Mouse (Mus musculus) granulocyte monocyte progenitor cell, adult 5-6 weeks (primary cell): ENCODE data around the gene Lpgat1. TPM values are rescaled to one million over a fixed set of nuclear protein-coding genes. Genes with fewer than 3 reads are reported as not detected.

ENCODE experiments used
- ATAC-seq: replicated peaks from 2 replicates; pipeline ENCODE4 v1.8.0; 2016; ENCODE audit warnings: mild to moderate bottlenecking, moderate TSS enrichment, inconsistent platforms; ENCODE audit not compliant: poor library complexity, severe bottlenecking
- total RNA-seq, 2 experiments: library from RNA; stranded (forward) in 1 of 2; stranded (reverse) in 1 of 2; fragments of 200-712, 200-1000 nt in 1 of 2; fragments of >200 nt in 1 of 2; fragmentation: Nextera tagmentation in 1 of 2; gene quantifications; 2 replicates each; pipeline ENCODE4 v1.2.3; 2014 to 2017

Gene Lpgat1
- total RNA-seq, 2 experiments from 2014 or later, result 31.7 to 34.6 TPM

DNA sequence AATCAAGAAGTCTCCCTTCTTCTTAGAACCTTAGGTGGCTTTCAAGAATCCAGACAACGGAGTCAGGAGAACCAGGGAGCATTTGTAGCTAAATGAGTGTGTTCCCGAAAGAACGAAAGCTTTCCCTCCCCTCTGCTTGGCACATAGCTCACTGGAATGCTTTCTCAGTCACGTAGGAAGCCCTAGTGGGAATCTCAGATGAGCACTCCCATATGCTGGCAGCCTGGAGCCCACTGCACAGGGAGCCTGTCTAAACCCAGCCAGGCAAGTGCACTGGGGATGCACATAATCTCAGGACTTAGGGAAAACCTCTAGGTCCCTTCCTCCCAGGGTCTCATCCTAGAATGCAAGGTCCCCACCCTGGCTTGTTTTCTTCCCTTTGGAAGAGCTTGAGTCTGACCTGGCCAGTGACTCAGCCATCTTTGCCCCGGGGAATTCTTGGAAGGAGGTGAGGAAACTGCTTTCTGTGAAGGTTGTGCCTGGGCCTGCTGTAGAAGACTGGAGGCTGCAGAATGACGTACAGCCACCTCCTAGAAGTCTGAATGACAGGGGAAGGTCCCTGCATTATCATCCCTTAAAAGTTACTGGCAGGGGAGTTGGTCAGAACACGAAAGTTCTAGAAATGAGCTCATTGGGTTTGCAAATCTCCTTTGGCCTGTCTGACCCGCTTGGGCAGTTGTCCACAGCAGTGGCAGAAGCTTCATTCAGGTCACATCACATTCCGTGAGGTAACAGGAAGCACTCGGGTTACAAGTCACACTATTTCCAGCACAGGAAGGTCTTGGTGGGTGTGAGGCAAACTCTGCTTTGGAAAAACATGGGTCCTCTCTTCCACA, 85.4 kb downstream of the Lpgat1 start:
- ATAC-seq, result no peak

DNA sequence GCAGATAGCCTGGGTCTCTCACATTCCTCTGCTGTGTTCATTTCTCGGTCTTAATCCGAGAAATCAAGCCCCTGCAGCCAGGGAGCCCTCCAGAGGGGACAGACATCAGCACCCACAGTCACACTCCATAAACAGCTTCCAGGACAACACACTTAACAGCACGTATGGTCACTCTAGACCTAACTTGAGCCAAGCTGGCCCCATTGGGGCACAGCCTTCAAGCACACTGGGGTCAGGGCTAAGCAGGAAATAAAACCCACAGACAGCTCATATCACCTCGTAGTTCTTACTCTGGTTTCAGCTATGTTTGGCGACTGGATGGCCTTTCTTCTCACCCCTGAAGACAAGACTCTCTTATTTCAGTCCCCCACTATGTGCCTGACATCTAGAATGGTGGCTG, 87.1 kb downstream of the Lpgat1 start:
- ATAC-seq, result no peak

DNA sequence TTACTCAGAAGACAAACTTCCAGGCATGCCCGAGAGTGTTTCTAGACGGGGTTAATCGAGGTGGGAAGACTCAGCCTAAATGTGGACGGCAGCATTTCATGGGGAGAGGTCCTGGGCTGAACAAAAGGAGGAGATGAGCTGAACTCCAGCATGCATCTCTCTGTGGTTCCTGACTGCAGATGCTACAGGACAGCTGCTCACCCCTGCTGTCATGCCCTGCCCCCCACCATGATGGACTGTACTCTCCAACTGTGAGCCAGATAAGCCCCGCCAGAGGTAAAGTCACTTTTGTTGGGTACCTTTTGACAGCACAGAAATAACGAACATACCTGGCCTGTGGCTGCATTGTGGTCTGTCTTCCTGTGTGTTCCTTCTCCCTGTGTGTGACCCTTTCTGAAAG, 88.2 kb downstream of the Lpgat1 start:
- no peak for ATAC-seq

DNA sequence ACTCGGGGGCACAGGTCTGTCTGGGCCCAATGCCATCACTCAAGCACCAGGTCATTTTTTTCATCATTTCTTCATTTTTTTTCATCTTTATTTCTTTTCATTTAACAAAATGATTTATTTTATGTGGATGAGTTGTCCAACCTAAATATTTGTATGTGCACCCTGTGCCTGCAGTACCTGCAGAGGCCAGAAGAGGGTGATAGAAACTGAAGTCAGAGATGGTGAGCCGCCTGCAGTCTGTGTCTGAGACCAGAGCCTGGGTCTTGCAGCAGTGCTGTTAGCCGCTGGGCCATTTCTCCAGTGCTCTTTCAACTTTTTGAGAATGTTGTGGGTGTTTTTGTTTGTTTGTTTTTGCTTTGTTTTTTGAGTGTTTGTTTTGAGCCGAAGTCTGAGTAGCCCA, 89.1 kb downstream of the Lpgat1 start:
- ATAC-seq, result no peak

DNA sequence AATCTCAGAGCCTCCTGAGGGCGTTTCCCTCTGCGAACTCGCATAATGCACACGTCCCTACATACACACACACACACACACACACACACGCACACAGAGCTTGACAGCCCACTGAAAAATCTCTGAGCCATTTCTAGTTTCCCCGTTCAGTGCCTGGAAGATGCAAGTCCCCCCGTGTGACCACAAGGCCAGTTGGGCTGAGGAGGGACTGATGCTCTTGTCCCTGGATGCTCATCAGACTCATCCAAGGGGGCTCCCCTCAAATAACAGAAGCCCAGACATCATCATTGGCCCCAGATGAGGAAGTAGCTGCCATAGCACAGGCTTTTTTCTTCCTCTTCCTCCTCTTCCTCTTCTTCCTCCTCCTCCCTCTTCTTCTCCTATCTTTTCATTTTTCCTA, 90.3 kb downstream of the Lpgat1 start:
- 0 out of 2 replicates have a peak, but pooled peaks have one; percentile 14 for ATAC-seq

DNA sequence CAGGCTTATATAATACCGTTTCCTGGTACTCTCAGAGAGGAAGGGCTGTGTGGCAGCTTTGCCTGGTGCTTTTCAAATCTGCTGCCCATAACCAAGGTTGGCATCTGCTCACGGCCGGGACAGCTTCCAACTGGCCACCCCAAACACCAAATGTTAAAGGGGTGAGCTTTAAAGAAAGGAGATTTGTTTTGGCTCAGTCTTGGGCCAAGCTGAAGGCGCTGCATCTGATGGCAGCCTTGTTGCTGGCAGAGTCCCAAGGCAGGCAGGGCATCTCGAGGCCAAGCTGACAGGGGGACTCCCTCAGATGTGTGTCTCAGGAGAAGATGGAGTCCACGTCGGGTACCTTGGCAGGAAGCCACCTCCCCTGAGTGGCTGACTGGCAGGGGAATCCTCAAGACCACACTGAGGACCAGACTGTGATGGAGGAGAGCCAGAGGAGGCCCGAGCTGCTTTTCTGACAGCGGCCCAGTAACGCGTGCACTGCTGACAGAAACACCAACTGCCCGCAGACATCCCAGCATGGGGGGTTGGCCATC, 91.1 kb downstream of the Lpgat1 start:
- no peak for ATAC-seq

DNA sequence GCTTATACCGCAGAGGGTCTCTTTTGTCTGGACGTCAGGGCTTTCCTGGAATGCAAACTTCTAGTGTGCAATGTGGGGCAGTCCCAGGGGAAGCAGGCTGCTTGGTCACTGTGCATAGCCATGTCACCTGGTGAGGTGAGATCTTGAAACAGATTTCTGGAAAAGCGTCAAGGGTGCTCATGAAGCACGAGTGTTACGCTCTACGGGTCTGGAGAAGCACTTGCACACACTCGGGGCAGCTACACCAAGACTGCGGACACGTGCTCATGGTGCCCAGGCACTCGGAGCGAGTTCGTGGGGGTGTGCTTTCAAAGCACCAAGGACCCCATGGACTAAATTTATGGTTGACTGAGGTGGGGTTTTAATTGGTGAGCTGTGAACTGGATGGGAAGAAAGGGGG, 94.1 kb downstream of the Lpgat1 start:
- ATAC-seq, result no peak

DNA sequence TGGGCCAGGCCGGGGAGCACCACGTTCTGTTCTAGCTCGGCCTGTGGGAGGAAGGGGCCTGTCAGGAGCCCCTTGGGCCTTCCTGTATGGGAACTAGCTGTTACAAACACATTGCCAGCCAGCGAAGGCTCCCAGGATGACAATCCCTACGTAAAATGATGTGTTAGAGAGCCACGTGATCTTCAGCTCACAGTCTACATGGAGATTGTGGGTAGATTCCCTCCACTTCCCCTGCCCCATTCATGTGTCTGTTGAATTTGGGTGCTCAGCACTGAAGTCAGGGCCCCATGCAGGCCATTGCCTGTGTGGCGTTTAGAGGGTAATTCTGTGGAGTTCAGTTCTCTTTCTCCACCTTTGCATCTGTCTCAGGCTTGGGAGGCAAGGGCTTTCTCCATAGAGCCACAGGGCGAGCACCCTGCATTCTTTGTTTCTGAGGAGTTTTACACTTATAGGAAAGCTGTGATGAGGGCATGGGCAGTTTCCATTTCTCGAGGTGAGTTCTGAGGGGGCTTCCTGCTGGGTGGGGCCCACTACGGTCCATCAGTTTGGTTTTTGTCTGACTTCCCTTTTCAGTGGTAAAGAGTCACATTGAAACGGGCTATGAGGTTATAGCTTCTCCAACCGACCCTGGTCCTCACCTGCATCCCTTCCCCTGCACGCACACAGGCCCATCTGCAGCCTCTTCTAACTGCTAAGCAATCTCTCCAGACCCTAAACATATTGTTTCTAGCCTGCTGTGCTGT, 95.5 kb downstream of the Lpgat1 start:
- ATAC-seq, result peak; percentile 28; the same call in 1 of the 2 replicates

DNA sequence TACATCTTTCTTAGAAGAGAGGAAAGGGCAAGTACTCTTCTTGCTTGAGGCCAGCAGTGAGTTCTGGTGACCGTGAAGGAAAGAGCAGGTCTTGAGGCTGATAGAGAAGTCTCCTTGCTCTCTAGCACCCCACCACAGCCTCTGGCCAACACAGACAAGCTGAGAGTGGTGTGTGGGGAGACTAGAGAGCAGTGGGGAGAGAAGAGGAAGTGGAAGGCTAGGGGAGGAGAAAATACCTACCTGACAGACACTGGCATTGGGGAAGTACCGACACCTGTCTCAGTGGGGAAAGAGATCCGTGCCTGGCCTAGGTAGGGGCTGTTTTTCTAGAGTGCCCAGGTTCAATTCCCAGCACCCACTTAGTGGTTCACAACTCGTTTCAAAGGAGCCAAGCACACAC, 96.6 kb downstream of the Lpgat1 start:
- peak; percentile 60 for ATAC-seq

DNA sequence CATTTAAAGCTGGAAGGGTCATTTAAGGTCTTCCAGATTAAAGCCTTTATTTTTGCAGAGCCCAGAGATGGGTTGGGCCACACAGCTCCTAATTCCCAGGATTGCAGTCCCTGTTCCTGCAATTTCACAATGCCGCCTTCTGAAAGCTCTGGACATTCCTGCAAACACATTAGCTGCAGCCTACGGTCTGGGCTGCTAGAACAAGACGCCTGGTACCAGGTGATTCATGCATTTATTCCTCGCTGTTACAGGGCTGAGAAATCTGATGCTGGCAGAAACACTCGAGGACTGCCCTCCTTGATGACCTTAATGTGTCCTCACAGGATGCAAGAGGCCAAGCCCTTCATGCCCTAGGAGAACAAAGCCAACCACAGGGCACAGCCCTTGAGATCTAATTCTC, 97.3 kb downstream of the Lpgat1 start:
- no peak for ATAC-seq

DNA sequence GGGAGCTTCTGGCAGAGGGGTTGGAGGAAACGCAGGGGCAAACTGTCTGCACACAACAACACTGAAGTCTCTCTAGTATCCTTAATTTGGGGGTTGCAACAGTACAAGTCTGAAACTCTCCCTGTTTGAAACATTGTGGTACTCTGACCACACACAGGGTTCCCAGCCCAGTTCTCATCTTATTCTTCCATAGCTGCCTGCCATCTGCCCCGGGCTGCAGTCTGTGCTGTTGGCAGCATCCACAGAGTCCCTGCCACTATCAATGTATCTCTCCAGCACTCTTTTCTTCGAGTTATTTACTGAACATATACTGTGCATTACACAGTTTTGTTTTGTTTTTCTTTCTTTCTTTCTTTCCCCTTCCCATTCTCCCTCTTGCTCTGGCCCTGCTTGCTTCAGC, 99.0 kb downstream of the Lpgat1 start:
- no peak for ATAC-seq

DNA sequence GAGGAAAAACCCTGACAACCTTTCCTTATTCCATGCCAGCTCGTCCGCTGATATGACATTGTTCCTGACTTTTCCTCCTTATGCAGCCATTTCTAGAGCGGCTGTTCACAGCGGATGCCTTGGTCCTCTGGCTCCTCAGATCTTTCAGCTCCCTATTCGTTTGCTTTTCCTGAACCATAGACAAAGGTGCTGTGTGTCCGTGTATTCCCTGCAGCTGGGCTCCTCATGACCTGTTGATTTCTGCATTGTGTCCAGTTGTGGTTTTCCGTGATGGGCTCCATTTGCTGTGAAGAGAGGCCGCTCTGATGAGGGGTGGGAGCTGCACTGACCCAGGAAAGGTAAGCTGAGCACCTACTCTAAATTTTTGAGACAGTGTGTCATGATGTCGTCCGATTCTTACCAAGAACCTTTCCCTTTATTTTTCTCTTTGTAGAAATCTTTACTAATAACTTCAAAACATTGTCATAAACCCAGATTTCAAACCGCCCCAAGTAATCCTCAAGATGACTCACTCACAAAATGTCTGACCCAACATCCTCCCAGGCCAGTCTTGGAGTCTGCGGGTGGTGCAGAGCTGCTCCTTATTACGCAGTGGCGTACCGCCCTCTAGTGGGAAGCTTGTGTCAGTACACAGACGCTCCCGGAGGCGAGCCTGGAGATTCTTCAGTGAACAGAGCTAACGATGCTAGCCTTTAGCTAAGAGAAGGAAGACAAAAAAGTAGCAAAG, 99.9 kb downstream of the Lpgat1 start:
- ATAC-seq, result peak; percentile 73

DNA sequence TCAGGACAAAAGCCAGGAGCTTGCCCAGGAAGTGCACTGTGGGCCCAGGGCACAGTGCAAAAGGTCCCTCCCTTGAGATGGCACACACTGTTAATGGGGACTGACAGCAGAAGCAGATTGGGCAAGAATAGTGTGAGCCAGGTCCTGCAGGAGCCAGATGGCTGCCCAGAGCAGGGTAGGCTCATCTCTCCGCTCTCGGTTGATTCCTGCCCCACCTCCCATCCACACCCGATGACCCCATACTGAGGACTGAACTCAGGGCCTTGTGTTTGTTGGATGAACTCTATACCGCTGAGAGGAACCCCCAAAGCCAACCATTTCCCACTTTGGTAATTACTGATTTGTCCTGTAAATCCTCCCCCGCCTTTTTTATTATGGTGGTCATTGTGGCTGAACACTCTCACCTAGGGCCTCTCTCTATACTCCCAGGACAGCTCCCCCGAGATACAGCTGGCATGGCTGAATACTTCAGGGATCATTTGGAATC, 100.6 kb downstream of the Lpgat1 start:
- peak; percentile 19 for ATAC-seq

DNA sequence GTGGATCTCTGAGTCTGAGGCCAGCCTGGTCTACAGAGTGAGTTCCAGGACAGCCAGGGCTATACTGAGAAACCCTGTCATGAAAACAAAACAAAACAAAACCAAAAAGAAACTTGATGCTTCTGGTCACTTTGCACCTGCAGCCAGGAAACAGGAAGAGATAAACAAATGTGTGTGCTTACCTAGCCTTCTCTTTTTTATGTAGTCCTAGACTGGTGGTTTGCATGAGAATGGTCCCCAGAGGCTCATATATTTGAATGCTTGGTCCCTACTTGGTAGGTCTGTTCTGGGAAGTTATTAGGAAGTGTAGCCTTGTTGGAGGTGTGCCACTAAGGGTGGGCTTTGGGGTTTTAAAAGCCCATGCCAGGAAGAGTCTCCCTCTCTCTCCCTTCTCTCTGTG, 101.4 kb downstream of the Lpgat1 start:
- no peak for ATAC-seq

DNA sequence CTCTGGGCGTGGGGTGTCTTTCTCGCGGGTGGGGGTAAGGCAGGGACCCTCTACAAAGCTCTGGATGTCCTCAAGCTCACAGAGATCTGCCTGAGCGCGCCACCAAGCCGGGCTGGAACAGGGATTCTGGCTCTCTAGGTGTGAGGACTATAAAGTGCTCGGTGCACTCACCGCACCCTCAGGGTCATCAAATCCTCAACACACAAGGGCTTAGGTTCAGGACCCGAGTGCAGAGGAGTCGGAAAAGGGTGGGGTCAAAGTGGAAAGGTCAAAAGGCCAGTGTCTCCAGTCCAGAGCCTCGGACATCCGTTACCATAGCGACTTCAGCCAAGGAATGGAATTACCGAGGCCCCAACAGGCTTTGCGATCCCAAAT, 103.3 kb downstream of the Lpgat1 start:
- peak; percentile 2 for ATAC-seq

DNA sequence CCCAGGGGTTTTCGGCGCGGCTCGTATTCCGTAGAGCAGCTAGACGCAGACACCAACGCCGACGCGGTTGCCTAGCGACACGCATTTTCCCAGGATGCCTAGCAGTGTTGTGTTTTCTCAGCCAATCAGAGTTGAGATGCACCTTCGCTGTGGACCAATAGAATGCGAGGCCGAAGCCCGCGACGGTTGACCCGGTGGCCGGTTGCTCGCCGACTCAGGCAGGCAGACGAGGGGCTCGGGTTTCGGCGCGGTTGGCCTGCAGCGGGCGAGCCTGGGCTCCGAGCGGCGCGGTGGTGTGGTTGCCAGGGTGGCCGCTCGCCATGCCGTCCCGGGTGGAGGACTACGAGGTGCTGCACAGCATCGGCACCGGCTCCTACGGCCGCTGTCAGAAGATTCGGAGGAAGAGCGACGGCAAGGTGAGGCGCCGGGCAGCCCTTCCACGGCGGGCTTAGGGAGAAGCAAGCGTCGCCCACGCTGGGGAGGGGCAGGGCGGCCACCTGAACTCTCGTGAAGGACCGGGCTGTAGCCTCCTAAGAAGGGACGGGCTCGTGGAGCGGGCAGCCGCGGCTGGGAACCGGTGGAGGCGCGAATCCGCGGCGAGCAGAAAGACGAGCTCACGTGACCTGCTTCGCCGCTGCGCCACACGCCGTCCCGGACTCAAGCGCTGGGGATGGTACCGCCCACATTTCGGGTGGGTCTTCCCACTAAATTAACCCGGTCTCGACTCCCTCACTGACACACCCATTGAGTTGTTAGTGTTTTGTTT, 103.9 kb downstream of the Lpgat1 start, which contains the start of gene Nek2:
Nek2 (plus strand) TSS at position 119 of the 766 bp plus-strand sequence.
- peak; percentile 84 for ATAC-seq

DNA sequence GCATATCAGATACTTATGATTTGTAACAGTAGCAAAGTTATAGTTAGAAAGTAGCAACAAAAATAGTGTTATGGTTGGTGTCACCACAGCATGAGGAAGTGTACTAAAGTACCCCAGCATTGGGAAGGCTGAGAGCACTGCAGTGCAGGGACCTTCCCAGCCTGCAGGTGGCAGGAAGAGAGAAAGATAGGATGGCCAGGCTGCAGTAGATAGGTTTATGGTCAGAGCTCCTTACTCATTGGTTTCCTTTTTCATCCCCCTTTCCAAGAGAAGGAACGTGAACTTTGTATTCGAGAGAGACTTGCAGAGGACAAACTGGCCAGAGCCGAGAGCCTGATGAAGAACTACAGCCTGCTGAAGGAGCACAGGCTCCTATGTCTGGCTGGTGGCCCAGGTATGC, 111.5 kb downstream of the Lpgat1 start:
- ATAC-seq, result peak; percentile 68

DNA sequence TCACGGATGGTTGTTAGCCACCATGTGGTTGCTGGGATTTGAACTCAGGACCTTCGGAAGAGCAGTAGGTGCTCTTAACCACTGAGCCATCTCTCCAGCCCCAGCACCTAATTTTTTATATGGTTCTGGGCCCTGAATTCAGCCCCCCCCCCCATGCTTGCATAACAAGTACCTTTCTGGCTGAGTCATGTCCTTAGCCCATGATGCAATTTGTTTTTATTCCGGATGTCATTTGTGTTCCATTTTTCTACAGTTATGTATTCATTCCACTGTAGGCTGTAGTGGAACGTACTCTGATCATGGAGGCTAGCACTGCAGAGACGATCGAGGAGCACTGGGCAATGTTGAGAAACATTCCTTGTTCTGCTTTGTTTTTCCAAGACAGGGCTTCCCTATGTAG, 115.8 kb downstream of the Lpgat1 start:
- peak; percentile 54 for ATAC-seq
